Mouse (Mus musculus) megakaryocyte, embryonic 14.5 days (primary cell): ENCODE results near the gene Zc3h12a. TPM values are rescaled to one million over a fixed set of nuclear protein-coding genes. Genes with fewer than 3 reads are reported as not detected.

ENCODE experiments used
- H3K27me3 ChIP-seq: replicated peaks from 2 replicates; pipeline ENCODE3; 2012; ENCODE audit warnings: inconsistent platforms
- H3K36me3 ChIP-seq: replicated peaks from 2 replicates; pipeline ENCODE3; 2012; ENCODE audit warnings: low read length, inconsistent platforms, mixed read lengths
- H3K4me1 ChIP-seq: 2 replicates; pipeline ENCODE4 v1.6.1; 2012; ENCODE audit warnings: inconsistent platforms
- H3K4me3 ChIP-seq: replicated peaks from 2 replicates; pipeline ENCODE3; 2012; ENCODE audit warnings: moderate library complexity, mild to moderate bottlenecking, inconsistent platforms
- H3K9me3 ChIP-seq: 2 replicates; pipeline ENCODE4 v1.6.1; 2012; ENCODE audit warnings: inconsistent platforms
- FLI1 ChIP-seq: IDR thresholded peaks from 2 replicates; pipeline ENCODE4 v1.6.1; 2012; ENCODE audit warnings: low read length, inconsistent platforms, mixed read lengths
- GATA1 ChIP-seq: IDR thresholded peaks from 3 replicates; pipeline ENCODE4 v1.6.1; 2012; ENCODE audit warnings: mixed read lengths, low read length, inconsistent platforms, borderline replicate concordance
- polyA plus RNA-seq: library from polyadenylated mRNA; stranded (reverse); fragments of >175 nt; gene quantifications from 2 replicates; pipeline ENCODE4 v1.2.3, GENCODE M21; 2012; ENCODE audit warnings: low replicate concordance; ENCODE audit not compliant: insufficient read depth

The Zc3h12a gene
- polyA plus RNA-seq, 1 experiment: 20.5 TPM

GRCm38 (mm10) chr4:125117902-125118320 is 9.7 kb downstream of the Zc3h12a start:
- TF ChIP-seq FLI1: no peak
- no peak for TF ChIP-seq GATA1
- H3K9me3 ChIP-seq: no peaks in the 10 kb centered on the region
- peak overlapping the region; percentile 52 for H3K4me3 ChIP-seq
- H3K4me1 ChIP-seq: peaks cover 98% of the 10 kb centered on the region
- peaks cover 59% of the 10 kb centered on the region for H3K36me3 ChIP-seq
- no peaks in the 10 kb centered on the region for H3K27me3 ChIP-seq

GRCm38 (mm10) chr4:125116929-125117328 is 10.7 kb downstream of the Zc3h12a start:
- H3K4me1 ChIP-seq: peaks cover 93% of the 10 kb centered on the region
- peak overlapping the region; percentile 13 for H3K4me3 ChIP-seq
- H3K9me3 ChIP-seq: no peaks in the 10 kb centered on the region
- no peak for TF ChIP-seq FLI1
- TF ChIP-seq GATA1: no peak
- no peaks in the 10 kb centered on the region for H3K27me3 ChIP-seq
- H3K36me3 ChIP-seq: peaks cover 53% of the 10 kb centered on the region

GRCm38 (mm10) chr4:125116090-125116861 is 11.4 kb downstream of the Zc3h12a start:
- Histone ChIP-seq H3K4me3 (peak overlapping the region; percentile 13), H3K36me3 (peaks cover 53% of the 10 kb centered on the region), H3K27me3 (no peaks in the 10 kb centered on the region), H3K9me3 (no peaks in the 10 kb centered on the region), H3K4me1 (peaks cover 93% of the 10 kb centered on the region)
- TF ChIP-seq FLI1: no peak
- TF ChIP-seq GATA1: no peak

- no peaks in the 10 kb centered on the region for H3K9me3 ChIP-seq
- no peaks in the 10 kb centered on the region for H3K27me3 ChIP-seq
- H3K4me3 ChIP-seq: peak overlapping the region; percentile 53
- TF ChIP-seq FLI1: no peak
- no peak for TF ChIP-seq GATA1
- H3K36me3 ChIP-seq: peaks cover 52% of the 10 kb centered on the region
- peaks cover 89% of the 10 kb centered on the region for H3K4me1 ChIP-seq
Observed at GRCm38 (mm10) chr4:125115710-125116089, 11.9 kb downstream of the Zc3h12a start.

- Histone ChIP-seq H3K36me3 (peaks cover 50% of the 10 kb centered on the region), H3K4me3 (peak overlapping the region; percentile 82), H3K9me3 (no peaks in the 10 kb centered on the region), H3K4me1 (peaks cover 83% of the 10 kb centered on the region), H3K27me3 (no peaks in the 10 kb centered on the region)
- TF ChIP-seq FLI1 (no peak), GATA1 (no peak)
Observed at GRCm38 (mm10) chr4:125115081-125115480, 12.6 kb downstream of the Zc3h12a start.

DNA sequence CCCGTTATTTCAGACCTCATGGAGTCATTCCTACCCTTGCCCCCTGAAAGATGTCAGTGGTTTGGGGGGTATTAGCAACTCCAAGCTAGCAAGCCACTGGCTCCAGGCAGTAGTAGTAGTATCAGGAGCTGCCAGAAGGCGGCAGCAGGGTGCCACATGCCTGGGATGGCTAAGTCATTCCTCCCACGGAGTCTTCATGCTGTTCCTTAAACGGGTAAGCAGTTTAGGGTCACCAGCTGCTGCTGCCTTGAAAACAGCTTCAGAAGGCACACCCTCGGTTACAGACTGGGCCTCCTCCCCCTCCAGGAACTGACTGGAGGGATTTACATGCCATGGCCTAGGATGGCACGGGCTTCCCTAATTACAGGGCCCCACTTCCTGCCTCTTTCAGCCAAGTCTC is 13.0 kb downstream of the Zc3h12a start:
- peak overlapping the region; percentile 82 for H3K4me3 ChIP-seq
- H3K27me3 ChIP-seq: no peaks in the 10 kb centered on the region
- no peak for TF ChIP-seq GATA1
- TF ChIP-seq FLI1: no peak
- H3K4me1 ChIP-seq: peaks cover 78% of the 10 kb centered on the region
- no peaks in the 10 kb centered on the region for H3K9me3 ChIP-seq
- H3K36me3 ChIP-seq: peaks cover 50% of the 10 kb centered on the region

DNA sequence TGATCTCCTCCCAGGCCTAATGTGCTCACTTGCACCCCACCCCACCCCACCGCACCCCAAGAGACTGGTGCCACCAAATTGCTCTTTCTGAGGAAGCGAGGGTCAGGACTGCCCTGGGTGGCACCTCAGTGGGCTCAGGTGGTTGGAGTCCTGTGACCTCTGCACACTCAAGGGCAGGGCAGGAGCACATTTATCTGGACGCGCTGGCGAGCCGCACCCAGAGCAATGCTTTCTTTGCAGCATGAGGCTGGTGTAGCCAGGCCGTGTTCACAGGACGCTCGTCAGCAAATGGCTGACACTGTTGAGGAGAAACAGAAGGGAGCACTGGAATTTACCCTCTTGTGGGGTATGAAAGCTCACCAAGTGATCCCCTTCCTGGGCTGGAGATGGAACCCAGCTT is 22.3 kb downstream of the Zc3h12a start:
- peaks cover 54% of the 10 kb centered on the region for H3K36me3 ChIP-seq
- no peaks in the 10 kb centered on the region for H3K27me3 ChIP-seq
- TF ChIP-seq GATA1 (no peak), FLI1 (no peak)
- no peak overlapping the region for H3K4me3 ChIP-seq
- no peaks in the 10 kb centered on the region for H3K9me3 ChIP-seq
- 0 out of 2 replicates have a peak, but pooled peaks cover 4% of the 10 kb centered on the region for H3K4me1 ChIP-seq

GRCm38 (mm10) chr4:125101334-125101733 is 26.3 kb downstream of the Zc3h12a start:
- Histone ChIP-seq H3K9me3 (no peaks in the 10 kb centered on the region), H3K36me3 (peaks cover 37% of the 10 kb centered on the region), H3K27me3 (no peaks in the 10 kb centered on the region), H3K4me3 (no peak overlapping the region), H3K4me1 (peaks cover 28% of the 10 kb centered on the region)
- TF ChIP-seq GATA1: no peak
- TF ChIP-seq FLI1: no peak

DNA sequence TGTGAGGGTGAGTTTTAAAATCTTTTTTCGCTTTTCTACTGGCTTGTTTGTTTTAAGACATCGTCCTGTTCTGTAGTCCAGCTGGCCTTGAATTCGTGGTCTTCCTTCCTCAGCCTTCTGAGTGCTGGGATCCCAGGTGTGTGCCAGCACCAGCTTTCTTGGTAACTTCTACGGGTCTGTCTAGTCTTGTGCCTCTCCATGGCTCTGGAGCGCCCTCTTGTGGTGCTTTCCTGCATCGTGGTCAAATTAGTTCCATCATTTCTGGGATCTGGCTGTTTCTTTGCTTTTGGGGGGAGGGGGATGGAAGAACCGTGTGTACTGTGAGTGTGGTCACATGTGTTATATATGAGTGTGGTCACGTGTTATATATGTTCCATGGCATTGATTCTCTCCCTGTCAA is 28.2 kb downstream of the Zc3h12a start:
- Histone ChIP-seq H3K4me3 (no peak overlapping the region), H3K36me3 (peaks cover 34% of the 10 kb centered on the region), H3K4me1 (peaks cover 33% of the 10 kb centered on the region), H3K27me3 (no peaks in the 10 kb centered on the region), H3K9me3 (no peaks in the 10 kb centered on the region)
- TF ChIP-seq GATA1: no peak
- TF ChIP-seq FLI1: no peak

DNA sequence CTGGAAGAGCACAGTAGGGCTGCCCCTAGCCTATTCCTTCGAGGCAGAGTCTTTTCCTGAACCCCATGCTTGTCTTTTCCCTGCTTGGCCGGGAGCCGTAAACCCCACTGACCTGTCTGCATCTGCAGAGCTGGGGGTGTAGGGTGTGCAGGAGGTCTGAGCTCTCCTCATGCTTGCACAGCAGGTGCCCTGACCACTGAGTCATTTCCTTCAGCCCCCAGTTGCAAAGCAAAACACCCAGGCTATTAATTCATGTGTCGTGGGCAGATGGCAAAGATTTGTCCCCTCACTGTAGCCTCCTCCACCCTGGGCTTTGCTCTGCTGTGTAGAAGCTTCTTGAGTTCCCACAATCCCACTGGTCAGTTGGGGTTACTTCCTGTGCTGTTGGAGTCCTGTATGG is 30.2 kb downstream of the Zc3h12a start:
- Histone ChIP-seq H3K27me3 (no peaks in the 10 kb centered on the region), H3K4me3 (no peak overlapping the region), H3K9me3 (no peaks in the 10 kb centered on the region), H3K36me3 (peaks cover 29% of the 10 kb centered on the region), H3K4me1 (peaks cover 38% of the 10 kb centered on the region)
- TF ChIP-seq GATA1 (no peak), FLI1 (no peak)
